In genomic region chr15:99017355-99017761, GRCm38 (mm10) we compare ENCODE assay signal across 12 mouse cellular contexts. TPM values are rescaled to one million over a fixed set of nuclear protein-coding genes. Genes with fewer than 3 reads are reported as not detected.
DNase-seq lines count a peak whose midpoint lies in the region; ATAC-seq lines count a peak whose summit lies in the region.
"Had no signal": no experiment of that assay in that cellular context is flagged by ENCODE, and none has a peak within 500 bp of the region (broad histone marks: within the 10 kb centered on the region; RNA-seq: fewer than 3 reads in every experiment).

No protein-coding gene starts in this region.

- H3K4me3 ChIP-seq in liver, embryonic 13.5 days (replicated peaks), result no peak overlapping the region
- H3K4me3 ChIP-seq in limb, embryonic 10.5 days, result no peak overlapping the region
- no peak overlapping the region for H3K4me3 ChIP-seq in neural tube, embryonic 14.5 days (ENCODE audit: low read depth, low read length)
- no peak overlapping the region for H3K4me3 ChIP-seq in forebrain, embryonic 14.5 days (ENCODE audit: low read depth, low read length)
- H3K4me3 ChIP-seq: forebrain, embryonic 10.5 days; heart, embryonic 12.5 days; megakaryocyte, embryonic 14.5 days had no signal

- H3K36me3 ChIP-seq in liver, embryonic 13.5 days, result no peaks in the 10 kb centered on the region
- no peaks in the 10 kb centered on the region for H3K36me3 ChIP-seq in limb, embryonic 10.5 days
- H3K36me3 ChIP-seq in neural tube, embryonic 14.5 days (ENCODE audit: control insufficient read depth, insufficient read depth, low read length), result no peaks in the 10 kb centered on the region
- H3K36me3 ChIP-seq in forebrain, embryonic 14.5 days (ENCODE audit: control insufficient read depth, insufficient read depth, low read length), result no peaks in the 10 kb centered on the region
- H3K36me3 ChIP-seq: forebrain, embryonic 10.5 days; heart, embryonic 12.5 days had no signal

- peaks cover 11% of the 10 kb centered on the region; the same call in 1 of the 2 replicates for H3K27me3 ChIP-seq in liver, embryonic 13.5 days
- 0 out of 2 replicates have a peak, but pooled peaks cover 11% of the 10 kb centered on the region for H3K27me3 ChIP-seq in limb, embryonic 10.5 days (ENCODE audit: low read depth, poor library complexity, severe bottlenecking)
- no peaks in the 10 kb centered on the region for H3K27me3 ChIP-seq in neural tube, embryonic 14.5 days (ENCODE audit: control insufficient read depth, insufficient read depth, low read length)
- H3K27me3 ChIP-seq in forebrain, embryonic 14.5 days (replicated peaks; ENCODE audit: control insufficient read depth, insufficient read depth, low read length), result no peaks in the 10 kb centered on the region
- H3K27me3 ChIP-seq: heart, embryonic 12.5 days had no signal

- WGBS in liver, embryonic 13.5 days (ENCODE audit: insufficient replicate concordance), result 51% methylated on average over 8 of the region's 8 CpGs
- WGBS in limb, embryonic 10.5 days, result 82% methylated on average over 8 of the region's 8 CpGs
- 83% methylated on average over 8 of the region's 8 CpGs for WGBS in neural tube, embryonic 14.5 days
- 78% methylated on average over 8 of the region's 8 CpGs for WGBS in forebrain, embryonic 14.5 days

- no peak overlapping the region for H3K27ac ChIP-seq in liver, embryonic 13.5 days
- peak overlapping the region; percentile 5; the same call in 1 of the 2 replicates for H3K27ac ChIP-seq in limb, embryonic 10.5 days
- peak overlapping the region; percentile 76 for H3K27ac ChIP-seq in neural tube, embryonic 14.5 days (ENCODE audit: low read depth, low read length)
- no peak overlapping the region for H3K27ac ChIP-seq in forebrain, embryonic 14.5 days (ENCODE audit: low read depth, low read length)
- H3K27ac ChIP-seq: forebrain, embryonic 10.5 days had no signal

- H3K9ac ChIP-seq in liver, embryonic 13.5 days, result no peak overlapping the region
- no peak overlapping the region for H3K9ac ChIP-seq in neural tube, embryonic 14.5 days (replicated peaks; ENCODE audit: low read depth, low read length)
- no peak overlapping the region; the same call in 1 of the 2 replicates for H3K9ac ChIP-seq in forebrain, embryonic 14.5 days (ENCODE audit: low read length)
- H3K9ac ChIP-seq: heart, embryonic 12.5 days had no signal

- H3K9me3 ChIP-seq in liver, embryonic 13.5 days (replicated peaks), result no peaks in the 10 kb centered on the region
- no peaks in the 10 kb centered on the region; the same call in 1 of the 2 replicates for H3K9me3 ChIP-seq in limb, embryonic 10.5 days (replicated peaks)
- H3K9me3 ChIP-seq in neural tube, embryonic 14.5 days (ENCODE audit: control insufficient read depth, low read length), result no peaks in the 10 kb centered on the region
- H3K9me3 ChIP-seq in forebrain, embryonic 14.5 days (replicated peaks; ENCODE audit: control insufficient read depth, low read length), result peaks cover 3% of the 10 kb centered on the region; the same call in 1 of the 2 replicates
- H3K9me3 ChIP-seq: forebrain, embryonic 10.5 days had no signal

- ATAC-seq in liver, embryonic 13.5 days (ENCODE audit: low read depth), result peak; percentile 45; the same call in 1 of the 2 replicates
- peak; percentile 77 for ATAC-seq in granulocyte monocyte progenitor cell, adult 5-6 weeks (replicated peaks; ENCODE audit: poor library complexity, severe bottlenecking)
- ATAC-seq in neural tube, embryonic 14.5 days (ENCODE audit: low read depth), result no peak
- no peak for ATAC-seq in forebrain, embryonic 14.5 days

- no peak for DNase-seq in liver, embryonic 13.5 days
- no peak for DNase-seq in liver
- DNase-seq in limb, embryonic 10.5 days (ENCODE audit: low spot score), result no peak
- no peak for DNase-seq in forebrain, embryonic 14.5 days (ENCODE audit: low spot score)
- no peak for DNase-seq in ovary, postnatal 14 days (ENCODE audit: low spot score)
- no peak for DNase-seq in heart, postnatal 4 days
- DNase-seq: cerebellum, postnatal 10 days had no signal

- H3K4me1 ChIP-seq in liver, embryonic 13.5 days (replicated peaks), result peaks cover 6% of the 10 kb centered on the region; the same call in 1 of the 2 replicates
- H3K4me1 ChIP-seq in limb, embryonic 10.5 days, result peaks cover 15% of the 10 kb centered on the region; the same call in 1 of the 2 replicates
- H3K4me1 ChIP-seq in neural tube, embryonic 14.5 days (ENCODE audit: control insufficient read depth, insufficient read depth, low read length), result no peaks in the 10 kb centered on the region
- H3K4me1 ChIP-seq in forebrain, embryonic 14.5 days (ENCODE audit: control insufficient read depth, insufficient read depth, low read length), result peaks cover 4% of the 10 kb centered on the region

- H3K4me2 ChIP-seq in liver, embryonic 13.5 days, result no peak overlapping the region
- H3K4me2 ChIP-seq in neural tube, embryonic 14.5 days (ENCODE audit: low read depth, low read length), result no peak overlapping the region
- H3K4me2 ChIP-seq in forebrain, embryonic 14.5 days (ENCODE audit: low read length), result no peak overlapping the region
- H3K4me2 ChIP-seq: heart, embryonic 12.5 days had no signal

RNA-seq across cellular contexts. Expression of gene Tuba1c, which starts 12.3 kb away (rescaled TPM):
- 239 and 246 TPM in 2 replicates for polyA plus RNA-seq in liver, embryonic 13.5 days (2015; fragmentation: Nextera tagmentation; extraction: Ambion mirVana)
- total RNA-seq in granulocyte monocyte progenitor cell, adult 5-6 weeks (2014; fragmentation: Nextera tagmentation), result 117 and 131 TPM in 2 replicates
- 109 and 120 TPM in 2 replicates for total RNA-seq in granulocyte monocyte progenitor cell, adult 5-6 weeks (2017)
- polyA plus RNA-seq in limb, embryonic 10.5 days (2016; fragmentation: Nextera tagmentation; extraction: Ambion mirVana), result 133 and 138 TPM in 2 replicates
- 7.3 and 11.5 TPM in 2 replicates for polyA plus RNA-seq in neural tube, embryonic 14.5 days (2014; fragmentation: Nextera tagmentation; extraction: Ambion mirVana)
- polyA plus RNA-seq in forebrain, embryonic 14.5 days (2014; fragmentation: Nextera tagmentation; extraction: Ambion mirVana), result 56.7 and 93.1 TPM in 2 replicates
- total RNA-seq in heart, postnatal 4 days (2021), result 100 to 1,000 TPM; 200 to 203 TPM

RNA-seq across cellular contexts. Expression of gene Prph, which starts 37.6 kb away (rescaled TPM):
- polyA plus RNA-seq in liver, embryonic 13.5 days (2015; fragmentation: Nextera tagmentation; extraction: Ambion mirVana), result 0.54 and 0.62 TPM in 2 replicates
- not detected in 2 replicates for total RNA-seq in granulocyte monocyte progenitor cell, adult 5-6 weeks (2014; fragmentation: Nextera tagmentation)
- total RNA-seq in granulocyte monocyte progenitor cell, adult 5-6 weeks (2017), result not detected in 2 replicates
- polyA plus RNA-seq in limb, embryonic 10.5 days (2016; fragmentation: Nextera tagmentation; extraction: Ambion mirVana), result 0.16 TPM in 1 of 2 replicates, not detected in the other
- polyA plus RNA-seq in neural tube, embryonic 14.5 days (2014; fragmentation: Nextera tagmentation; extraction: Ambion mirVana), result 68.8 and 298 TPM in 2 replicates
- polyA plus RNA-seq in forebrain, embryonic 14.5 days (2014; fragmentation: Nextera tagmentation; extraction: Ambion mirVana), result 0.84 and 1.0 TPM in 2 replicates
- total RNA-seq in heart, postnatal 4 days (2021), result 1 to 10 TPM in 1 of 2 experiments, under 1 TPM in 1; 0.60 to 1.3 TPM

RNA-seq across cellular contexts. Expression of gene Troap, which starts 57.0 kb away (rescaled TPM):
- polyA plus RNA-seq in liver, embryonic 13.5 days (2015; fragmentation: Nextera tagmentation; extraction: Ambion mirVana), result 14.5 and 18.9 TPM in 2 replicates
- total RNA-seq in granulocyte monocyte progenitor cell, adult 5-6 weeks (2014; fragmentation: Nextera tagmentation), result 11.0 and 44.6 TPM in 2 replicates
- 21.5 and 24.9 TPM in 2 replicates for total RNA-seq in granulocyte monocyte progenitor cell, adult 5-6 weeks (2017)
- polyA plus RNA-seq in limb, embryonic 10.5 days (2016; fragmentation: Nextera tagmentation; extraction: Ambion mirVana), result 54.8 and 56.2 TPM in 2 replicates
- polyA plus RNA-seq in neural tube, embryonic 14.5 days (2014; fragmentation: Nextera tagmentation; extraction: Ambion mirVana), result 2.4 and 3.3 TPM in 2 replicates
- 11.0 and 13.6 TPM in 2 replicates for polyA plus RNA-seq in forebrain, embryonic 14.5 days (2014; fragmentation: Nextera tagmentation; extraction: Ambion mirVana)
- 10 to 100 TPM; 17.8 to 18.7 TPM for total RNA-seq in heart, postnatal 4 days (2021)

Comparison
In these comparisons a context has a peak if more than half of its experiments do, and no peak if none do; other contexts are left out.
1. ATAC-seq: peak in liver, embryonic 13.5 days (single experiment) and granulocyte monocyte progenitor cell, adult 5-6 weeks (single experiment); none in neural tube, embryonic 14.5 days (single experiment) and forebrain, embryonic 14.5 days (single experiment).
2. H3K27ac ChIP-seq: peak in limb, embryonic 10.5 days (single experiment) and neural tube, embryonic 14.5 days (single experiment); none in liver, embryonic 13.5 days (single experiment) and forebrain, embryonic 14.5 days (single experiment).
3. RNA of gene Prph, which starts 37.6 kb away (polyA plus RNA-seq): 68.8 to 298 TPM in neural tube, embryonic 14.5 days; 0.84 to 1.0 TPM in forebrain, embryonic 14.5 days, 0.54 to 0.62 TPM in liver, embryonic 13.5 days and 0.16 TPM in limb, embryonic 10.5 days; every median in the first group is over 10 times any median in the second.